Mouse (Mus musculus) telencephalon, adult 2 months (tissue): Measurements from ENCODE around the gene Tdrd5.
"Not testable (repeated sequence)": the region's sequence is repeated elsewhere in the genome, so short reads cannot be mapped to it uniquely, and the experiment has no call there.

Experiments used
- DNase-seq: peaks from one replicate; pipeline ENCODE4 v3.0.0-alpha.2; 2011; ENCODE audit warnings: low read depth, low spot score

Tdrd5 gene

DNA sequence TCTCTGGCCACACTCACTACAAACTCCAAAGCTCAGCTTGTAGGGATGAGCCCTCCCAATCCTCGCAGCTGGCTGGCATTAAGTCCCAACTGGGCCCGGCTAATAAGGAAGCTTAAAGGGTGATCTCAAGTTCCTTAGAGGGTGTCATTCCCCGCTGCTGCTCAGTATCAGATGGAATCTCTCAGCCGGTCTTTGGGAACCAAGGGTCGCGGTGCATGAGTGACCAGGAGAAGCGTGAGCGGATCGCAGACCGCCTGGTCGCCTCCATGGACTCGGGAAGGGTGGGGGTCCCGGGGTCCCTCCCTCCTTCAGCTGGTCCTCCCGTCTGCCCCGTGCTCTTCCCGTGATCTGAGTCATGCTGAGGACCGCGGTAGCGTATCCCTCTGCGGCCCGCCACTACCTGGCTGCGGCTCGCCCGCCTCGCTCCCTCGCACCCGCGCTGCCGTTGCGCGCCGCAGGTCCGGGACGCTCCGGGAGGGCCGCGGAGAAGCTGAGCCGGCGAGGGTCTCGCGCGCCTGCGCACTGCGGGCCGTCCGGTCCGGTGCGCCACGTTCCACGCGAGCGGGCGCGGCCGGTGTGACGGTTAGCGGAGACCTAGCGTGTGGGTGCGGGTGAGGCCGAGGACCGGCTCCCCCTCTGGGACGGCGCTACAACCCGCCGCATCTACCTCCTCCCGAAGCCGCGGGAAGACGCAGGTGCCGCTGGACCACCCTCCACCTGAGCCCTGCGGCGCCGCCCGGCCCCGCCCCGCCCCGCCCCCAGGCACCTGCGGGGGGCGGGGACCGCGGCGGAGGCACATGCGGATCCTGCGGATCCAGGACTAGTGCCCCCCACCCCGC lies at the start of gene Tdrd5:
Tdrd5 (minus strand) TSS at position 754 of the 839 bp plus-strand sequence.
- no peak for DNase-seq

- DNase-seq, result no peak
Measured at GRCm38 (mm10) chr1:156352466-156352865, 49.0 kb upstream of the Tdrd5 start.

- DNase-seq, result no peak
Measured at GRCm38 (mm10) chr1:156350441-156350840, 47.0 kb upstream of the Tdrd5 start.

DNA sequence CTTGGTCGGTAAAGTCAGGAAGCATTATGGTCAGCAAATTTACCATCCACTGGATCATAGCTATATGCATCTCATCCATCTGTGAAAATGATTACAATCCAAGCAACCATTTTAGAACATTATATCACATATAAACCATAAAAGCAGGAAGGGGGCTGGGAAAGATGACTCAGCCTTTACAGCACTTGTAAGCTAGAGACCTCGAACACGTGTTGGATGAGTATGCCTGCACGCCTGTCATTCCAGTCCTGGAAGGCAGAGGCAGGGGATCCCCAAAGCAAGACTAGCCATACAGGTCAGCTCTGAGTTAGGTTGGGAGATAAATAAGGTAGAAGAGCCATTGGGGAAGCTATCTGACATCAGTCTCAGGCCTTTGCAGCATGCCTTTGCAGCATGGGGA lies 45.6 kb upstream of the Tdrd5 start:
- DNase-seq, result no peak

DNA sequence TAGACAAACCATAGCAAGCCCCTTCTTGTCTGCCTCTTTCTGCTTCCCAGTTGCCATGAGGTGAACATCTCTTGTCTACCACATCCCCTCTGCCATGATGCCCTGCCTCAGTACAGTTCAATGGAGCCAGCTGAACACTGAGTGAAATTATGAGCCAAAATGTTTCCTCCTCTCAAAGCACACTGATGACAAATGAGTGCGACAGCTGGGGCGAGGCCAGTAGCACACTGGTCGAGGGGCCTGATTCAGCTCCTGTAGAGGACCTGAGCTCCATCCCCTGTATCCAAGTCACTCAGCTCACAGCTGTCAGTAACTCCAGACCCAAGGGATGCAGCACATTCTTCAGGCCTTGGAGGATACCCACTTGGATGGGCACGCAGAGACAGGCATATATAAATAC lies 42.2 kb upstream of the Tdrd5 start:
- DNase-seq, result no peak

DNA sequence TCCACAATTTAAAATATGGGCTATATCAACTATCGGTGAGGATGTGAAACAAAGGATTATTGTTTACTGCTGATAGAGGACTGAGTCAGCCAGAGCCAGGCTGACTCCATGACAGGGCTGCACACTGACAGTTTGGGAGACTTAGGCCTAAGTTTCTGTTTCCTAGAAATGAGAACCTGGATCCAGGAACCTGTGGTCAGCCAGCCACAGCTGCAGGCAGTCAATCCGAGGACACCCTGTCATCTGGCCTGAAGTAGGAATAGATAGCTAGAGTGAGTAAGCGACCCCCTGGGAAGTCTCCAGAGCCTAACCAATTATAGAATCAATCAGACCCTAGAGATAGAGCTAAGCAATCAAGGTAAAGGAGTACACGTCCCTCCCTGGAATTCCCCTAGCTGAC lies 41.0 kb upstream of the Tdrd5 start:
- no peak for DNase-seq

DNA sequence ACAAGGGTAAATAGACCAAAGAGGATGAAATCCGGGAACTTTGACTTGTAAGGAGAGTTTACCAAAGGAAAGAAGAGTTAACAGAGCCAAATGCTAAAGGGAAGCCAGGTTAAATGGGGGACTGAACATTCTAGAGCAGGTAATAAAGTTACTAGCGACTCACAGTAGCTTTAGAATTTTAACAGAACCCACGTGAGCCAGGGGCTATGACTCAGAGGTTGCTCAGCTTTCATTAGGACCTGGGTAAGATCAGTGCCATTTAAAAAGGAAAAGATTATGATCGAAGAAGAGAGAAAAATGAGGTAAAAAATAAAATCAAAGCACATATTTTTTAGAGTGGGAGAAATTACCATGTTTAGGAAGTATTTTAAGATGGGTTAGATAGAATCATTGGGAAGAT lies 37.4 kb upstream of the Tdrd5 start:
- no peak for DNase-seq

DNA sequence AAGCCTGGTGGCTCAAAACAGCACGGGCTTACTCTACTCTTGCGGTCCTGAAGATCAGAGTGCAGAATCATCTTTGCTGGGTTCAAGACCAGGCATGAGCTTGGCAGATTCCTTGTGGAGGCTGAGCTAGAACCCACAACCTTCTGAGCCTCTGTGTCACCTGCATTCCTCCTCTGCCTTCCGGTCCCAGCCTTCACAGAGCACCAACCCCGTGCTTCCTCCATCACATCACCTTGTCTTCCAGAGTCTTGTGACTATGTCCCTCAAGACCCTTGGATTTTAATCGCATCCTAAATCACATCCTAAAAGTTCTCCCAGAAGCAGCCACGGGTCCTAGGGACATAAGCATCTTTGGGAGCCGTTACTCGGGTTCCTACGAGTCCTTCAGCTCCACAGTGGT lies 19.7 kb upstream of the Tdrd5 start:
- DNase-seq, result no peak

- no peak for DNase-seq
Measured at GRCm38 (mm10) chr1:156310630-156311029, 7.2 kb upstream of the Tdrd5 start, which contains the start of gene Nphs2. Gene Nphs2 (plus strand): TSS chr1:156310727.

GRCm38 (mm10) chr1:156308595-156308994 lies 5.1 kb upstream of the Tdrd5 start:
- DNase-seq, result no peak

DNA sequence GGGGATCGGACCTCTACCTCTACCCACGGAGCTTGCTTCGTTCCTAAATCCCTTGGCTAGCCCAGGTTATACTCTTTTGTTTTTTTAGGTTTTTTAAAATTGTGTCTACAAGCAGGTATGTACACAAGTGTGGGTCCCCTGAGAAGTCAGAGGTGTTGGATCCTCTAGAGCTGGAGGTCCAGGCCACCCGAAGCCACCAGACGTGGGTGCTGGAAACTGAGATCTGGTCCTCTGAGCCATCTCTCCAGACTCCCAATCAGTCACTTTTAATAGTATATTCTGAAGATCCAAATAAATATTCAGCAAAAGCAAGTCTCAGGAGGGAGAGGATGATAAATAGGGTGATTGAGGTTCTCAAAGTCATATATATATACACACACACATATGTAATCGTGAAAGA lies 13.4 kb downstream of the Tdrd5 start:
- DNase-seq, result no peak

- DNase-seq, result not testable (repeated sequence)
Measured at GRCm38 (mm10) chr1:156289222-156289587, 14.3 kb downstream of the Tdrd5 start.

DNA sequence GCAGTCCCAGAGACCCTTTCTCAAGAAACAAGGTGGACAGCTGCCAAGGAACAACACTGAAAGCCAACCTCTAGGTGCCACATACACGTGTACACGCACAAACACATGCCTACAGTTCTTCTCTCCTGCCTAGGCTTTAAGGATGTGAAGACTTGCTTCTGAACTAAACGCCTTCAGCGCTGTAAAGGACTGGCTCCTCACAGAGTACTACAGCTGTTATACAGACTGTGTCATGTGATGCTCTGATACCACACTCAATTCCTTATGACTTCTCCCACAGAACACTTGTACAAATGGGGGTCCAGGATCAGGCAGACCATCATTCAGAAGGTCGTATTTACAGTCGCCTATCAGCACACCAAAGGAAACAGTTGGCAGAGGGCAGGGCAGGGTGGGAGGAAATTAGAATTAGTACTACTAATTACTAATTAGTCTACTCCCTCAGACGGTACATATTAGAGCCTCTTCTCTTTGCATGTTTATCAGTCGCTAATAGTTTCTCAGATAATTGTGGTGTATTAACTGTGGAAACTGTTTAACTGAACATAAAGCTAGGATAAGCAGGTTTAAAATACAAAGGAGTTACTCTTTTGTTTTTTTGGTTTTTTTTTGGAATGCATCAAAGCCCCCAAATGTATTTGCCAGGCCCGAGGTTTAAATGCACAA lies 14.8 kb downstream of the Tdrd5 start:
- DNase-seq, result no peak

GRCm38 (mm10) chr1:156285541-156285896 lies 17.9 kb downstream of the Tdrd5 start:
- no peak for DNase-seq

DNA sequence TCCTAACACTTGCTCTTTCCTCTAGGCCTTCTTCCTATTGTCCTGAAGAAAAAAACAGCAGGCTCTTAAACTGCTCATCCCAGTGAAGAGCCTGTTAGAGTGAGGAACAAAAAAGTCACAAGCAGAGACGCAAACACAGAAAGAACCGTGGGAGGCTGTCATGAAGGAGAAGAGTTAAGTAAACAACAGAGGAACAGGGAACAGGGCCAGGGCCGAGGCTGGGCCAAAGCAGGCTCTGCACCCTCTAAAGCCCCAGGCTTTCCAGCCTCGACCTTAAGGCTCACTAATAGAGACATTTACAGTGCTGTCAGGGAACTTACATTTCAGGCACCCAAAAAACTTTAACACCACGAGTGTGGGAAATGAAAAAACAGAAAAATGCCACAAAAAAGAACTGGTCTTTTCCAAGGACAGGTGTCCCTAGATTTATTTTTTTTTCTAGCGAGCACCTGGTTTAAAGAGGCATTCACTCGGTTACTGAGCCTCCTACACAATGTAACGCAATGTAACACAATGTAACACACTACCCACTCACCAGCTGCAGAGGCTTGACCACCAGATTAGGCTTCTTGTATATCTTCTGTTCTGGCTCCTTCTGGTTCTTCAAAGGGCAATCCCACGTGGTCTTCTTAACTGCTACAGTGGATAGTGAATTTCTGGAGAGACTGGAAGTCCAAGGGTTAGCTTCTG lies 18.5 kb downstream of the Tdrd5 start:
- DNase-seq, result peak; percentile 31

DNA sequence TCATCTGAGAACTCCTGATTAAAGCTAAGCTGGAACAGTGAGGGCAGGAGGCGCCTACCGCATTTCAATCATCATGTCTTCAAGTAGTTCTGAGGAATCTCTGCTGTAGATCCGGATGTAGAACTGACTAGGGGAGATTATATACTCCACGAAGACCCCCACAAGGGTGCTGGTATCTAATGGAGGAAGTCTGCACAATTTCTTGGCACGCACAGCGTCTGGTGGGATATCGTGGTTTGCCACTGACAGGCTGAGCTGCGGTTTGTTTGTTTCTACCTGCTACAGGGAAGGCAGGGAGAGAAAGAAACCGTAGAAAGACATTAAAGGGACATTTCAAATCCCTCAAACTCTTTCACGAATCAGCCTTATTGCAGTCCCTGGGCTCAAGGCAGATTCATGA lies 19.3 kb downstream of the Tdrd5 start:
- no peak for DNase-seq

- no peak for DNase-seq
Measured at GRCm38 (mm10) chr1:156280131-156280530, 23.3 kb downstream of the Tdrd5 start.

GRCm38 (mm10) chr1:156273647-156274046 lies 29.8 kb downstream of the Tdrd5 start:
- no peak for DNase-seq

DNA sequence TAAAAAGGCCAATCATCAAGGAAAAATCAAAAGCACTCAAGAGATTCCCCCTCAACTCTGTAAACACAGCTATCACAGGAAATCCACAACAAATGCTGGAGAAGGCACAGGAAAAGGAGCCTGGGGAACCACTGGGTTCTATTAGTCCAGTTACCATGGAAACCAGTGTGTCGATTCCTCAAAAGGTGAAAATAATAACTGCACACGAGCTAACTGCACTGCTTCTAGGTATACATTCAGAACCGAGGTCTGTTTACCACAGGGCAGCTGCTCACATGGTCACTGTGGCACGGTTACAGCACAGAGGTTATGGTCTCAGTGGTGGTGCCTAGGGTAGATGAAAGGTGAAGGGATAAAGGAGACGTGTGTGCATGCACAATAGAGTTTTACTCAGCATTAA lies 31.8 kb downstream of the Tdrd5 start:
- DNase-seq, result no peak

GRCm38 (mm10) chr1:156270471-156270870 lies 33.0 kb downstream of the Tdrd5 start:
- no peak for DNase-seq

DNA sequence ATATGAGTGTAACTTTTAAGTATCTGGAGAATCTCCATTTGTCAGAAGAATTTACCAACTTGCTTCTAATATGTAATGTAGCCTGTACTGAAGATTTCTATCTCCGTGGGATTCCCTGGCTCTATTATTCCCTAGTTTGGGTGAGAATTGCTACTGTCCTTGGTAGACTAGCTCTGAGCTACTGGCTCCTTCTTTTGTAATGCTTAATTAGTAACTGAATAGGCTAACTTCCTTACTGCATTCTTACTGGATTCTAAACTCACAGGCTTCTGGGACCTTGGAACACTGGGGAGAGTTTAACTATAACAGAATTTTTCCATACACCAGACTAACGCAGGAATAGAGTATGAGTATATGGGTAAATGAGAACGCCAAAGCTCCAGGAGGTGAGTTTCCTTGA lies 34.9 kb downstream of the Tdrd5 start:
- not testable (repeated sequence) for DNase-seq

DNA sequence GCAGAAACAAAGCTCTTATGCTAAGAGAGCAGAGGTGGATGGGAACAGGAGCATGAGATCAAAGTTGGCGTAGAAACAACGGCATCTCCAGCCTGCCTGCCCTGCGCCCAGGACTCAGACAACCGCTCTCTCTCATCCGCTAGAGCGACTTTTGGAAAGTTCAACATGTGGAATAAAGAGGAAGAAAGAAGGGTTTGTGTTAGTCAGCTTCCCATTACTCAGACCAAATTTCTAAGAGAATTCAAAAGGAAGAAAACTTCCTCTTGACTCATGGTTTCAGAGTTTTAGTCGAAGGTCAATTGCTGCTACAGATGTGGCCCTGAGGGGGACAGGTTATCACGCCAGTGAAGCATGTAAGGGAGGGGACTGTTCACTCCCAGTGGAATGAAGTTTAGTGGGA lies 39.5 kb downstream of the Tdrd5 start:
- no peak for DNase-seq

- DNase-seq, result no peak
Measured at GRCm38 (mm10) chr1:156263352-156263751, 40.1 kb downstream of the Tdrd5 start.
